Comparison of ENCODE assay signal across 9 mouse cellular contexts in the genomic region with DNA sequence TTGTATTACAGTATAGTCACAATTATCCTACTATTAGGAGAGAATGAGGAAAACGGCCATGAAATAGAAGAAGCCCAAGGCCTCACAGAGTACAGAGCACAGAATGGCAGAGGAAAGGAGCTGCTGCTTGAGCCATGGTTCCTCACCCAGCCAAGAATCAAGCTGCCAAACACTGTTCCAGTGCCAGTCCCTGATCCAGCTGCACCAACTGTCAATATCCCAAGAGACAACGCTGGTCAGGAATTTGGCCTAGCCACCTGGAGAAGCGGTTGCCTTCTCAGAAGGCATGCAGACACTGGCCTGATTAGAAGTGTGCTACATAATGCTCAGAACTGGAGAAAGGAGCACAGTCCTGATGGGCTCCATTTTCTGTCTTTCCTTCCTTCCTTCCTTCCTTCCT. TPM values are rescaled to one million over a fixed set of nuclear protein-coding genes. Genes with fewer than 3 reads are reported as not detected.
"Had no signal": no experiment of that assay in that cellular context is flagged by ENCODE, and none has a peak within 500 bp of the region (broad histone marks: within the 10 kb centered on the region; RNA-seq: fewer than 3 reads in every experiment).

No protein-coding gene starts in this region.

- DNase-seq: kidney, postnatal 10 days; kidney, postnatal 4 days; liver; lung, adult 2 months; lung, postnatal 36 days; right cerebral cortex, postnatal 14 days; thymus, postnatal 36 days had no signal

RNA-seq across cellular contexts. Expression of gene Cby3, which starts 21.1 kb away (rescaled TPM):
- total RNA-seq: layer of hippocampus, postnatal 14 days; left cerebral cortex, adult 8-10 months had no signal
